Mouse (Mus musculus) retina, postnatal 7 days (tissue): ENCODE results near the gene Epha4.

Experiments used
- DNase-seq: peaks from one replicate; pipeline ENCODE4 v3.0.0-alpha.2; 2012; ENCODE audit warnings: low read depth, low spot score

The Epha4 gene

DNA sequence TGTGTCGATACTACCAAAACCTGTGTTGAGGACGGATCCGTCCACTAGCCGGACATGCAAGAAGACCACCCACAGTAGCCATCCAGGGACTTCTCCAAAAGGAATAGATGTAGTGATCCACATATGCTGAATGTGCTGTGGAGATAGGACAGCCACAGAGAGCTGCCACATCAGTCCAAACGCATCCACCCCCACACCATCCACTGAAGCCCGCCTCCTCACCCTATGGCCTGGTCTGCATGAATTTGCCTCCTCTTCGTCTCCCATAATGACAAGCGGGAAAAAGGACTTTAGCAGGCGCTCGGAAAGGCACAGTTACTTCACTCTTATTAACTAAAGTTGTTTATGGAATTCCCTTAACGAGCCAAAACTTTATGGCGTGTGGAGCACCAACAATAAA, 68.5 kb downstream of the Epha4 start:
- no peak for DNase-seq

DNA sequence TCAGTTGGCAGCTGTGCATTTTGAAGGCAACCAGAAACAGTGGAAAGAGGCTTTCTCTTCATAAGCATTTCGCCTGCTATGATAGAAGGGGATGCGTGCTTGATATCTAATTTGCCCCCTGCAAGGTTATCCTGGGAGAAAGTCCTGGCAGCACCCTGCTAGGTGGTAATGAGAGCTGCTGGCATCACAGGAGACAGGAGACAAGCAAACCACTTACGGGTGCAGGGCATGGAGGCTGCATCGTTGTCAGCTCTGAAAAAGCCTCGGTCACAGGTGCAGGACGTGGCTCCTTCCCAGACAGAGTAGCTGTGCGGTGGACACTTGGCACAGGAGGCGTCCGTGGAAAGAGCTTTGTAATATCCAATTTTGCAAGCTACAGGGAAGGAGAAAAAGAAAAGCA, 70.2 kb downstream of the Epha4 start:
- no peak for DNase-seq

DNA sequence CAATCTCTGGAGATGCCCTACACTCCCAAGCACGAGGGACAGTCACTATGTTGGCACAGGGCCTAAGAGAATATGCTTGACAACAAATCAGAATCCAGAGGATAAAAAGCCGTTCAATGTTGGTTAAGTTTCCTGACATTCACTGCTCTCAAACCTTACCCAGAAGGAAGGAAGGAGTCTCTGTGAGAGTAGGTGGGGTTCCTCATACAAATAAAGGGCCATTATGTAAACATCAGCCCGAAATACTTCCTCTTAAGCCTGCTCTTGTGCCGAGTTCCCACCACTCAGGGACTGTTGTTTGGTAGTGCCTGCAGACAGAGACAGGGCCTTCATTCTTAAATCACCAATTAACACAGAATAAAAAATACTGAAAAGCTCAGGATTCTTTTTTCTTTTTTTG, 72.9 kb downstream of the Epha4 start:
- no peak for DNase-seq

DNA sequence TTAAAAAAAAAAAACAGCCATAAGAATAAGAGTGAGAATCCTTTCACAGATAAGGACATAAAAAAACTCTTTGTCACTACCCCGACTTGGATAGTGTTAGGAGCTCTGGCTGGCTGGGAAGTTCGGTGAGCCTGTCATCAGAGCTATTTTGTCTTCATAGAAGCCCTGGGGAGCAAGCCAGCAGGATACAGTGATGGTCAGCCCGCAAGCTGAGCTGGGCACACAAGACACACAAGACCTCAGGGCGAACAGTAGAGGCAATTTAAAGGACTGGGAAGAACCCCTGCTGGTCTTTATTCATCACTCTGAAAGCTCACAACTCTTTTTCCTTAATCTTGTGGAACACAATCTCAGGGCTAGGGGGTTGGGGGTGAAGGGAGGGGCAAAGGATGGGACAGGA, 73.5 kb downstream of the Epha4 start:
- DNase-seq, result no peak

DNA sequence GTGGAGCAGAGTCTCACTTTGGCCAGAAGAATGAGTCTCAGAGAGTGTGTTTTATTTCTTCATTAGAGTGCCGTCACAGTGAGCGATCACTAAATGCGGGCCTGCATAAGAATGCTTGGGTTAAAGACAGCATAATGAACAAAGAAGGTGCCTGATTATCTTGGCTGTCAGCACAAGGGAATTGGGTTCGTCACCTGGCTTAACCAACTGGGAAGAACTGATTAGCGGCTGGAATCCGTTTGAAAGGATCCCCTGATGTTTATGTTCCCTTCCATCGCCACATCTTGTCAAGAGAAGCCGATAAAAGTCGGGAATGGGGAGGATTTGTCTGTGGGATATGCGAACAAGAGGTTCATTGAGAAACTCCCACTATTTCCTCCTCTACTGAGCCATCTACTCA, 74.4 kb downstream of the Epha4 start:
- DNase-seq, result no peak

DNA sequence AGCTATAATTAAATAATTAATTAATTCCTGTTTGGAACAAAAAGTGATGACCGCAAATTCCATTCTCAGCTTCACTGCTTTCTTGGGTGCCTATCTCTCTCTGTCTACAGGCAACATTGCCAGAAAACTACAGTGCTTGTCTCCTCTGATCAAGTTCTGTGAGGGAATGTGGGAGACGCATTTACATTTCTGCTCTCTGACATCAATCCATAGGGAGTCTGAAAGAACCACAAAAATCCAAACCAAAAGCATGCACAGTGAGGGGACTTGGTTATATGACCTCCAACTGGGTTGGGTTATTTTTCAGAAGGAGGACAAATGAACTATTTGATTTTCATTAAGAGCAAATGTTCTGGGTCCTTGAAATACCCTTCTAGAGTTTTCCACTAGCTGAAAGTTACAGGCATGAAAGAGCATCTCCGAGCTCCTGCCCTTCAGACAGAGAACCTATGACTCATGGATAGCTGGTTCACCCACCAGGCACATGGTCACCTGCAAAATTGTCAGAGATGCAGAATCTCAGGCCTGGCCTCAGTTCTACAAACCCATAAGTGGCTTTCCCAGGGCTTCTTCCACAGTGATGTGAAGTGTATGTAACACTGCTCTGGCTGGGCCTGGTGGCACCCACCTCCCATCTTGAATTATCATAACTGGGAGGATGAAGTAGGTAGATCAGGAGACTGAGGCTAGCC, 75.4 kb downstream of the Epha4 start:
- no peak for DNase-seq

DNA sequence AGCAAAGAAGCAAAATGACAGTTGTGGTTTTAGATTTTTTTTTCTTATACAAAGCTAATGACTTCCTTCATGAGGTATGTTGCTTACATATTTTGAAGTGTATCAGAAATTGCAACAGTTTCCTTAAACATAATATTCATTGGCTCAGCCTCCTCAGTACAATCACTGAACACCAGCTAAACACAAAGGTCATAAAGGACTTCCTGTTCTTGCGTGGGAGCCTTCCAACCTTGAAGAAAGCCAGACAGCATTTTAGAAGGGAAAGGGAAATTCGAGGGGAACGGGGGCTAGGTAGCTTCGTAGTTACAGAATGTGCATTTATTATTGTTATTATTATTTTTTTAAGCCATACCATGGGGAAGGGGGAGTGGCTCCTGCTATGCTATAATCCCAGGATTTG, 76.2 kb downstream of the Epha4 start:
- DNase-seq, result no peak

DNA sequence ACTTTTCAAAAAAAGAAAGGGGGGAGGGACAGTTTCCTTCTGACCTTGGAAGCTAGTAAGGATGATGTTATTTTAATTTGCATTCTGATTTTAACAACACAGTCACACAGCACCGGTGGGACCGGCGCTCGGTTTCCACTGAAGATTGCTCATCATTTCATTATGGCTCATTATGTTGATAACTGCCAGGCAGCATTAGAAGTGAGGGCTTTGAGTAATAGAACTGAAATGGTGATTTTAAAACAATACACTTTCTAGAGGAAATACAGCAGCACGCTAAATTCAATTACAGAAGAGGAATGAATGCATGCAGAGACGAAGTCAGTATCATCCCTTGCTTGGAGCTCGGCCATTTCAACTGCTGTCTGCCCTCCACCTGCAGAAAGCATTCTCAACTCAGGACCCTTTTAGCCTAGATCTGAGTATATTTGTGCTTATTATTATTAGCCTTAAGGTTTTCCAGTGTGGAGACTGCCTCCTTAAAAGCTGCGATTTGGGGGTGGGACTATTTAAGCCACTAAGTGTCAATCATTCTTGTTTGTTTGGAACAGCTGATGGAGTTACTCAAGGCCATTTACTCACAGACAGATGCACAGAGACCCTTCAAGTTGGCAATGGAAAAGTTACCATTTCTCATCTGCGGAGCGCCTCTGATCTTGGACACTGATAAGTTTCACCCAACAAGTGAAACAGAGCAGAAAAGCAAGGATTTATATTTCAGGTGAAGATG, 76.8 kb downstream of the Epha4 start:
- DNase-seq, result no peak

DNA sequence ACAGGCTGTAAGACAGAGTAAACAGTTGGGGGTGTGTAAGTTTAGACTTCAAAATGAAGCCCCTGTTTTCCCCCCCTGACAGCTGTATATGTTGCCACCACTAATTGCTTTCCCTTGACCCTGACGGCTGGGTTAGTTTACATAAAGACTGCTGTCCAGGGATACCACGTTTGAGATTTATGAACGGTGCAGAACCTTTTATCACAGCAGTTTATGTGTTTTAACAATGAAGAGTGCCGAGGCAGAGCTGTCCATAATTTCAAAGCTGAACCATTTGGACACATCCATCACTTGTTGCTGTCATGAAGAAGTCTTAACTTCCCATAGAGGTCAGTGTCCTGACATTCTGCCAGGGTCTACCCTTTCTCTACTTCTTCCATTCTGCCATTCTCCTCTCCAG, 79.8 kb downstream of the Epha4 start:
- DNase-seq, result no peak

DNA sequence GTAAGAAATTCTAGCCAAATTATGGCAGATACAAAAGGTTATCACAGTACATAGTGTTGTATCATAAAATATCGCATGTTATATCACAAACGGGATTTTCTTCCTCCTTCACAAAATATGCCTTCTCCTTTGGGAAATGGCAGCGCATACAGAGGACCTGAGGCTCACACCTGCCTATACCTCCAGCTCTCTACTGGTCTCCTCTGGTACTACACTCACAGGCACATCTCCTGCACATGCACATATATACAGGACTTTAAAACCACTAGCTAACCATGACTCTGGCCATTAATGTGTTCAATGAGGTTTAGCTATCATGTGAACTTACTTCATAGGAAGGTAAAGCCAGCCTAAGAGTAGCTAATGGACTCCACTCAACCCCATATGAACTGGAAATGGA, 81.7 kb downstream of the Epha4 start:
- no peak for DNase-seq

DNA sequence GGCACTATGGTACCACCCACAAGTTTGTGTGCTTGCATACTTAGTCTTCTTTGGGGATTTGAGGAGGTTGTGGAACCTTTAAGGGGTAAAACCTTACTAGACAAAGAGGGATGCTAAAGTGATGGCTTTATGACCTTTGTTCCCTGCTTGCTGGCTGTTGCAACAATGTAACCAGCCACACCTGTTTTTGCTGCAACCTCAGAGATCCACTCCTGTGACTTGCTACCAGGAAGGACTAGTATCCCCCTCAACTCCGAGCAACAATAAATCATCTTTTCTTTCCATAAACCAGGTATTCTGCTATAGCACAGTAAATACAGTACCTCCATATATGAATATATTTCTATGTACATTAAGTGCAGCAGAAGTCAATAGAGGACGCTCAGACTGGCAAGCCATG, 82.4 kb downstream of the Epha4 start:
- DNase-seq, result no peak

DNA sequence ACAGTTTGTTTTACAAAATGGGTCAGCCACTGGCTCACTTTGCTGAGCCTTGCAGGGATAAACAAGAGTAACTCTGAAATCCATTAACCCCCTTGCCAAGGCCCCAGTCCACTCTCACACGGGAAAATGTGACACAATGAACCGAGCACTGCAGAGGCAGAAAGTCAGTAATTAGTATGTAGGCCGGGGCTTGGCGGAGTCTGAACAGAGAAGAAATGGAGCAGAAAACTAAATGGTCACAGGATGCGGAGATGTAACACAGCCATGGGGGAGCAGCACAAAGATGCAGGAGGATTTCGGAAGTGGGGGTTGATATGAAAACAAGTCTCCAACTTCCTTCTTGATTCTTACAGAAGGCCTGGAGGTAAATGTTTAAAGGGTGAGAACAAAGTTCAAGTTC, 85.7 kb downstream of the Epha4 start:
- DNase-seq, result no peak

DNA sequence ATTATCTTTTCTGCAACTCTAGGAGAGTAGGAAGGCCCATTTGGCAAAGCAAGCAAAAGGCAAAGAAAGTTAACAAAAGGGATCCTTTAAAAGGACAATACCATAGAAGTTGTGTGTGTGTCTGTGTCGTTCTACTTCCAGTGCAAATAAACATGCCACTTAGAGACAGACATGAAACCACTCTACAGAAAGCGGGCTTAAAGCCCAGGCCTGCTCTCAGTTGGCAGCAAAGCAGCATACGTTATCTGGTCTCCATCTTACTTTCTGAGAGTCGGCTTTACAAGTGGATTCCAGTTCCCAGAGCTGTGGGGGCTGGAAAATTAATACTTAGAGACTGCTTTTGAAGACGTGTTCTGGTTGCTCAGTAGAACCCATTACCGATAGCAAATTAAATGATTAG, 87.9 kb downstream of the Epha4 start:
- DNase-seq, result no peak

DNA sequence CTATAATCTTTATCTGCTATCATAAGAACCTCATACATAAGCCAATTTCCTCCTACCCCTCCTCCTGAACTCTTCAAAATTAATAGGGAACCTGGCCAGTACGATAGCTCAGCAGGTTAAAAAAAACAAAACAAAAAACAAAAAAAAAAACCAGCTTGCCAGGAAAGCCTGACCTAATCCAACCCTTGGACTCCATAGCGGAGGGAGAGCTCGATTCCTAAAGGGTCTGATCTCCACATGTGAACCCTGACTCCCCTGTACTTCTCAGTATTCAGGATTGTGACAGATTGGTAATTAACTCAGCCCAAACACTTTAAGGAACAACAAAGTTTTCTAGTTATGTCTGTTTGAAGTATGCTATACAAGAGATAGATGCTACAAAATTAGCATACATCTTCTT, 89.7 kb downstream of the Epha4 start:
- DNase-seq, result no peak

DNA sequence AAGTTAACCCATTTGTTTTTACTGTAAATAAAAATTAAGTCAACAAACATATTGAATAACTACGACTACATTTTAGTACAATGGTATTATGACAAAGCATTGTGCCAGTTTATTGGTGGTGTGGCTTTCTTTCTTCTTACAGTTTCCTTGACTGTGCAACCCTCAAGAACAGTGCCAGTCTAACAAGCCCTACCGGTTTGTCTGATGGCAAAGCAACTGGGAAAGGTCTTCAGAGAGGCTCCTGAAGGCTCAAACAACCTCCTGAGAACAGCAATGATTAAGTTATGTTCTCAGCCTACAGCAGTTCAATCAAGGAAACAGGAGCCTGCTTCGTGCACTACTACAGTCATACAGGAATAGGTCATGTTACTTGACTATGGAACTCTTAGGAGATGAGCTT, 93.8 kb downstream of the Epha4 start:
- no peak for DNase-seq

DNA sequence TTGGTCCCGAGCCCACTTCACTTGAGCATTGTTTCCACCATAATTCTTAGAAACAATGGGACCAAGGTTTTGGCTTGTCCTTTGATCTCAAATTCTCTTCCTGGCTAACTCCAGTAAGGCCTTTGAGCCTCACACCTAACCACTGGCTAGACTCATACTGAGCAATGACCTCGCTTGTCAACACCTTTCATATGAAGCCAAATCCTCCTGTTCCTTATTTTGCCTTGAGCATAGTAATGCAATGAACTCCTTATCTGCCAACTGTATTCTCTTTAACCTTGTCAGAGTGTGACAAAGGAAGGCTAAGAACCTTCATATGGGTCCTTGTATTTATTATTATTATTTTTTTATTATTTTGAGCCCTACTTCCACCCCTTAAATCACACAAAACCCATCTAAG, 94.5 kb downstream of the Epha4 start:
- DNase-seq, result no peak

DNA sequence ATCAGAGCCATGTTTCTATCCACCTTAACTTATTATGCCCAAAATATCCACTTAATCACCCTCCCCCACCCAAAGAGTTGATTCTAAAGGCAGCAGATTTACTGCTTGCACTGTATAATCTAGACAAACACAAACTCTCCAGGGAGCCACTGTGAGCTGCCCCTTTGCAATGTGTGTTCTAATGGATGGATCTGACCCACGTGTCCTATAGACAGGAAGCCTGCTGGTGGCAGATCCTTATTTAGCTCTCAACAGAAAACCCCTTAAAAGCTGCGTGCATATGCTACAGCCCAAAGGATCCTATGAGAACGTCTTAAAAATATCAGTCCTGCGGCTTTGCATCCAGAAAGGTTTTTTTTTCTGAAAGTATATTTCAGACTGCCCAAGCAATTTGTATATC, 98.0 kb downstream of the Epha4 start:
- no peak for DNase-seq

DNA sequence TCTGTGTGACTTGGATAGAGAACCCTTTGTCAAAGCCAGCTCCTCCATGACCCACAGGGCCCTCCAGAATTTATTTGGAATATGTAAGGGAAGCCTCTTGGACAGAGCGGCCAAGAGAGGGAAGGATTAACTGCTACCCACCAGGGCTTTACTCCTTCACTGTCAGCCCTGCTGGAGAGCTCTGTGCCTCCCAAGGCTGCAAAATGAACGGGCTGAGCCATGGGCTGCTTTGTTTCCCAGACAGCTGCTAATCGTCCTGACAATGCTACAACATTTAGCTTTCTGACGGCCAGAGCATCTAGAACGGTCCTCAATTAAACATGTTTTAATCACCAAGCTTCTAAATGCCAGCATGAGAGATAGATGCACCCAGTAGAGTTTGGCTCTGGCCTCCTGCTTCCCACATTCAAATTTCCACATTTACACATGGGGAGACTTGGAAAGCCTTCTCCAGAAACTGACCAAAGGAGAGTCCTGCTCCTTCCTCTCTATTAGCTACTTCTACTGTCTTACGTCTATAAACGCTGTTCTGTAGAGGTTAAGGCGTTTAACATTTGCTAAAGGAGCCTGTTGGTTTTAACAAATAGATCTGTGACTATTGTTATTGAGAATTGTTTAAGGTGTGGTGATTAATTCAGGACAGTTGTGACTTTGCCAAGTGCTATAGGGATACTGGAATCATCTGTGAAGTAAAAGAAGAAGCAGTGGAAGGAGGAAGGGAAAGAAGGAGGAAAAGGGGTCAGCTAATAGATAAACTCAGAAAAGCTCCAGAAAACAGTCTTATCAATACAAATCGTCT, 101.8 kb downstream of the Epha4 start:
- DNase-seq, result no peak

DNA sequence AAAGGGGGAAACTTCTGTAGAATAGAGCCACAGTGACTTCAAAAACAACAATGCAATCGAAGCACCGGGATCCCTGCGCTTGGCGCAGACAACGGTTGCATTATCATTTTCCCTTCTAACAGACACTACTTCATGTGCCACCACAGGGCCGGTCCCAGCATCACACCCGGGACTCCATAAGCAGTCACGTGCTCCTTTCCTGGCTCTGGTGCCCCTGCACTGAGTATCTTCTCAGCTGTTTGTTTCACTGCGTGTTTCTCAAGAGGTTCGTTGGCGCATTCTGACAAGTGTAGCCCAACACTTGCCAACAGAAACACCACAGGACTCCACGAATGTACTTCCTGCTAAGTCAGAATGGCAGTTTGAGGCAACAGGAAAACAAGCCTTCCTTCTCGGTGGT, 102.6 kb downstream of the Epha4 start:
- no peak for DNase-seq

DNA sequence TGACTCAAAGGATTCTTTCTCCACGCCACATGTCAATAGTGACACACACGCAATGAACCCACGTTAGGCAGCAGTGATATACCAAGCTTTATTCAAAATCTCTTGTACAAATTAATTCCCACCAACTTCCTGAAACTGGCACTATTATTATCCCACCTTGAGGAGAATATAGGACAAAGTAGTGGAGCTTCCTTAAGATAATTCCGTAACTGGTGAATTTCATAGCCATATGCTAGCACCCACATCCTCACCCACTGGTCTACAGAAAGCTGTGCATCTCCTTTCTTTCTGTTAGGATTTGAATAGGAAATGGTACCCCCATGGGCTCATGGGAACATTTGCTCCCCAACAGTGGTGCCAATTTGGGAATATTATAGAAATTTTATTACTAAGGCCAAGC, 103.7 kb downstream of the Epha4 start:
- DNase-seq, result no peak

DNA sequence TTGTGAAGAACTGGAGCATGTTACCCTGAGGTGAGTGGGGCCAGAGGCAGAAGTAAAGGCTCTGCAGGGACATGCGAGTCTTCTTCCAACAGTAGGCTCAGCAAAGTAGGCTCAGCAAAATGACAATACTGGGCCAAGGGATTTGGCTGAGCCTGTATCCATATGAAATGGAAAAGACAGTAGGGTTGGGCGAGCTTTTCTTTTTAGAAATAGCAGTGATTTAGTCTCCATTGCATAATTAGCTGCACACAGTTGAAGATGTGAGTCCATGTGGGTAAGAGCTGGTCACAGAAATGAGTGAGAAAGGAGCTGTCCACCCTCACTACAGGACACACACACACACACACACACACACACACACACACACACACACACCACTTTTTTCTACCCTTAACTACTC, 104.2 kb downstream of the Epha4 start:
- DNase-seq, result no peak

DNA sequence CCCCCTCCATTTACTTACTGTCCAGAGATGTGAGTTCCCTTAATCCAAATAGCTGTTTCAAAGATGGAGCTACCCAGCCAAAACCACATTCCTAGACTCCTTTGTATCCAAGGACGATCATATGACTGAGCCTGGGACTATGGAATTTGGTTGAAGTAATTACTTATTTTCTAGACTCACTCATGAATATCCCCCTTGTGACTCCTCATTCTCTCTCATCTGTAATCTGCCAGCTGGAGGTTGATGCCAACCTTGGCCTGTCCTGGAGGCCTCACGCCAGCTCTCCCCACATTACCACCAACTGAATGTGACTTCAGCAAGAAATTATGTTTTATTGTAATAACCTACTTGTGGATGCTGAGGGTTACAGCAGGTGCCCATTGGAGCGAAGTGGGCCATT, 104.7 kb downstream of the Epha4 start:
- DNase-seq, result no peak

DNA sequence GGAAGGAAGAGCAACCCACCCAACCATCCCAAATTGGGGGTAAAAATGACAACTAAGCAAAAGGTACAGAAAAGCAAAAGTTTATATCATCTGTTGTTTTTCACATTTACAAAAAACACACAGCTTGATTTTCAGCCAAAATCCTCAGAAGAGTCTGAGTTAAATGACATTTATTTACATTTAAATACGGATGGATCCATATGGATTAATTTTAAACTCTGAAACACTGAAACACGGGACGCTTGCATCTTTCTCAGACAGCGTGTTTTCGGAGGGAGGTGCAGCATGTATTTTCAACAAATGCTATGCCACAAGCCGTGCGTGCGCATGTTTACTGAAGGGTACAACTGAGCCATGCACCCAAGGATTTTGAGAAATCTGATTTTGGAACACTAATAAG, 105.4 kb downstream of the Epha4 start:
- DNase-seq, result no peak
